Mouse (Mus musculus) myocyte (in vitro differentiated cells): ENCODE measurements around the gene Cap2. TPM values are rescaled to one million over a fixed set of nuclear protein-coding genes. Genes with fewer than 3 reads are reported as not detected.

Experiments used
- H3K27me3 ChIP-seq: one replicate; pipeline ENCODE4 v1.6.1; 2011; ENCODE audit not compliant: control insufficient read depth, insufficient read depth, insufficient read length
- H3K36me3 ChIP-seq: one replicate; pipeline ENCODE4 v1.6.1; 2011; ENCODE audit not compliant: control insufficient read depth, insufficient read depth
- H3K4me2 ChIP-seq: one replicate; pipeline ENCODE4 v1.6.1; 2011; ENCODE audit warnings: low read depth, control low read depth
- H3K4me3 ChIP-seq: one replicate; pipeline ENCODE4 v1.5.1; 2011; ENCODE audit warnings: mild to moderate bottlenecking, control low read depth, moderate library complexity
- H3K79me2 ChIP-seq: one replicate; pipeline ENCODE4 v1.6.1; 2011; ENCODE audit not compliant: control insufficient read depth, insufficient read depth
- H3ac ChIP-seq: one replicate; pipeline ENCODE4 v1.6.1; 2011; ENCODE audit not compliant: control insufficient read depth, insufficient read length
- CEBPB ChIP-seq: IDR thresholded peaks from 2 replicates; pipeline ENCODE4 v1.6.1; 2011; ENCODE audit warnings: mild to moderate bottlenecking, moderate library complexity; ENCODE audit not compliant: poor library complexity, insufficient read depth, severe bottlenecking
- E2F4 ChIP-seq: IDR thresholded peaks from one replicate; pipeline ENCODE4 v1.6.1; 2011; ENCODE audit warnings: mild to moderate bottlenecking, control low read depth, moderate library complexity; ENCODE audit not compliant: insufficient read depth
- MAX ChIP-seq: IDR thresholded peaks from one replicate; pipeline ENCODE4 v1.6.1; 2011; ENCODE audit warnings: low read depth, mild to moderate bottlenecking, control low read depth
- MYOD1 ChIP-seq, 3 experiments: IDR thresholded peaks; one replicate each; pipeline ENCODE4 v1.6.1; 2011; ENCODE audit warnings: control low read depth in 2 of 3, low read depth in 2 of 3, mild to moderate bottlenecking in 2 of 3, moderate library complexity in 1 of 3; ENCODE audit not compliant: insufficient read length in 2 of 3, control insufficient read depth in 1 of 3
- MYOG ChIP-seq, 3 experiments: IDR thresholded peaks; one replicate each; pipeline ENCODE4 v1.6.1; 2011; ENCODE audit warnings: control low read depth in 2 of 3, low read depth in 2 of 3, mild to moderate bottlenecking in 2 of 3; ENCODE audit not compliant: insufficient read length in 2 of 3, control insufficient read depth in 1 of 3, insufficient read depth in 1 of 3
- POLR2A ChIP-seq: IDR thresholded peaks from one replicate; pipeline ENCODE4 v1.6.1; 2011; ENCODE audit warnings: low read depth, mild to moderate bottlenecking, control low read depth, moderate library complexity; ENCODE audit not compliant: insufficient read length
- POLR2AphosphoS2 ChIP-seq: IDR thresholded peaks from one replicate; pipeline ENCODE4 v1.6.1; 2011; ENCODE audit warnings: low read depth, control low read depth; ENCODE audit not compliant: insufficient read length
- REST ChIP-seq: IDR thresholded peaks from one replicate; pipeline ENCODE4 v1.6.1; 2011; ENCODE audit warnings: mild to moderate bottlenecking, control low read depth, moderate library complexity; ENCODE audit not compliant: insufficient read depth, insufficient read length
- SRF ChIP-seq: IDR thresholded peaks from one replicate; pipeline ENCODE4 v1.6.1; 2011; ENCODE audit warnings: low read depth; ENCODE audit not compliant: control insufficient read depth, insufficient read length
- TCF12 ChIP-seq: IDR thresholded peaks from one replicate; pipeline ENCODE4 v1.6.1; 2011; ENCODE audit warnings: mild to moderate bottlenecking, control low read depth; ENCODE audit not compliant: poor library complexity, insufficient read depth, severe bottlenecking
- TCF3 ChIP-seq: IDR thresholded peaks from one replicate; pipeline ENCODE4 v1.6.1; 2011; ENCODE audit warnings: low read depth, control low read depth; ENCODE audit not compliant: insufficient read length
- USF1 ChIP-seq: IDR thresholded peaks from one replicate; pipeline ENCODE4 v1.6.1; 2011; ENCODE audit warnings: low read depth, mild to moderate bottlenecking, control low read depth, moderate library complexity
- polyA plus RNA-seq: library from polyadenylated mRNA; unstranded; fragments of >200 nt; fragmentation: generic; extraction: Trizol; gene quantifications from one replicate; pipeline ENCODE4 v1.2.1, GENCODE M21; 2012; ENCODE audit warnings: missing spikeins

The Cap2 gene
- polyA plus RNA-seq, 1 experiment: 47.4 TPM

DNA sequence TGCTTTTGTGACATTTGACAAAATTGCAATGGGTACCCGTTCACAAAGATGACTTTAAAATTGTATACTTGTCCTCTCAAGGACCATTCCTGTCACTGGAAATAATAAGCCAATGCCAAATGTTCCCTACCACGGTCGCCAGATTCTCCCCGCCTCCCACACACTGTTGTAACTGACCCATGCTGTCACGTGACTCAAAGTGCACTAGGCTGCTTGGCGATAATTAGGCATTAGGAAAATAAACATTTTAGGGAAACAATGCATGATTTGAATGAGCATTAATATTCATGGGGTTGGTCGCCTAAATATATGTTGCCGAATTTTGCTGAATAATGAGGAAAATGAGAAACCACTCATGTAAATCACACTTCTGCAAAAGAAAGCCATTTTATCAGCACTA lies 46.5 kb downstream of the Cap2 start:
- Histone ChIP-seq H3K79me2 (no peaks in the 10 kb centered on the region), H3ac (no peak overlapping the region), H3K4me2 (no peak overlapping the region), H3K4me3 (no peak overlapping the region), H3K36me3 (no peaks in the 10 kb centered on the region), H3K27me3 (no peaks in the 10 kb centered on the region)
- no peak for TF ChIP-seq CEBPB
- peak; percentile 71 for TF ChIP-seq USF1
- TF ChIP-seq TCF3: no peak
- TF ChIP-seq SRF: no peak
- no peak for TF ChIP-seq MYOG (IDR thresholded peaks at IDR 0.05; ENCODE audit: control insufficient read depth in 1 of 3, insufficient read depth in 1 of 3, insufficient read length in 2 of 3, low read depth in 2 of 3)
- TF ChIP-seq POLR2A: no peak
- no peak for TF ChIP-seq REST
- no peak for TF ChIP-seq E2F4

DNA sequence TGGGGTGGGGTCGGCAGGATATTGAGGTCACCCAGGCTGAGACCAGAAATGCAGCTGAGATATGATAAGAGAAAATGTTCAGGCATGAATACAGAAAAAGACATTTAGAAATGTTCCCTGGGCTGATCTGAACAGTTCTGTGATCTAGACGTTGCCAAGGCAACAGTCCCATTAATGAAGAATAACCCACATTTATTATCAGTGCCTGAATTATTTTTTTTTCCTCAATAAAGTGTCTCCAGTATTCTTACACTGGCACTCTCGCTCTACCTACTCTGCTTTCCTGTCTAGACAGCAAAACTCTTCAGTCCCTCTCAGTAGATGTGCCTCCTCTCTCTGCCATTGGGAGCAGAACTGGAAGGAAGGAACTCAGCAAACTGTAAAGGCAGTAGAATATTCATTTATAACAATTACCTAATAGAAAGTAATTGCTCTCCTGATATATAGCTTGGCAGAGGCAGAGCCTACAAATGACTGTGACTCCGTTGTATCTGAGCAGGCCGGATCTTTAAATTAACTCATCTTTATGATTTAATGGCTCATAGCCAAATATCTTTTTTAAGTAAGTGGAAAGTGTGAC lies 47.0 kb downstream of the Cap2 start:
- Histone ChIP-seq H3ac (no peak overlapping the region), H3K4me3 (no peak overlapping the region), H3K4me2 (no peak overlapping the region), H3K36me3 (no peaks in the 10 kb centered on the region), H3K79me2 (no peaks in the 10 kb centered on the region), H3K27me3 (no peaks in the 10 kb centered on the region)
- TF ChIP-seq REST (no peak), TCF12 (no peak), USF1 (no peak), E2F4 (no peak), POLR2AphosphoS2 (no peak), MYOD1 (IDR thresholded peaks at IDR 0.05; ENCODE audit: control insufficient read depth in 1 of 3, insufficient read length in 2 of 3, low read depth in 2 of 3) (no peak), MAX (no peak), TCF3 (no peak), SRF (no peak)

DNA sequence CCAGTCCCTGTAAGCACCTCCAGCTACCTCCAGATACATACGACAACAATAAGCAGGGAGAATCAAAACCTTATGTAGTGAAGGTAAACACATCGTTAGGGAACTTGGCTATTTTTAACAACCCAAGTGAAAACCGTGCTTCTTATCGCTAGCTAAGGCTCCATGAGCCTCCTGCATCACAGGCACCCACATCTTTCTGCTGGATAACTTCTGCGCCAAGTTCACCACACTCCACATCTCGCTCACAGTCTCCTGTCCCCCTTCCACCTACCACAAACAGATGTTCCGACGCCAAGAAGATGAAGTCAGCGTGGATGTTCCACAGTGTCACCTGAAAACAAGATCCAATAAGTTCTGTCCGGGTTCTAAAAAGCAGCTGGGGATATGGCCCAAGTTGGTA lies 49.0 kb downstream of the Cap2 start:
- Histone ChIP-seq H3ac (no peak overlapping the region), H3K36me3 (no peaks in the 10 kb centered on the region), H3K4me3 (no peak overlapping the region), H3K79me2 (no peaks in the 10 kb centered on the region), H3K27me3 (no peaks in the 10 kb centered on the region), H3K4me2 (no peak overlapping the region)
- TF ChIP-seq POLR2AphosphoS2 (no peak), POLR2A (no peak)

DNA sequence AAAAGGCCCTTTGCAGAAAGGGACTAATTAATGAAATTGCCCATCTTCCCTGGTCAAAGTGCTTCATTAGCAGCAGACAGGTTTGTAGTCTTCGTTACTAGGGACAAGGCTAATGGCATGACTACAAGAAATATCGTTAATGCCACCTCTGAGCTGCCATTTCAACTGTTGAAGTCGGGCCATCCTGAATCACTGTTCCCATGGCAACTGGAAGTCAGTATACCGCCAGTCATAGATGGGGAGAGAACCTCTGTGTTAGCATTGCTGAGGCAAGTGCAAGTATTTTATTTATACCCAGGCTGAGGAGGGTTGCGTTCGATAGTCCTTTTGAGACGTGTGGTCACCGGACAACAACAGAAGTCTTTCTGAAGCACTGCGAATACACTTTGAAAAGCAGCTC lies 53.1 kb downstream of the Cap2 start:
- Histone ChIP-seq H3K36me3 (no peaks in the 10 kb centered on the region), H3K27me3 (no peaks in the 10 kb centered on the region), H3K4me3 (no peak overlapping the region), H3K79me2 (no peaks in the 10 kb centered on the region), H3ac (no peak overlapping the region), H3K4me2 (no peak overlapping the region)
- TF ChIP-seq MYOD1 (IDR thresholded peaks at IDR 0.05; ENCODE audit: control insufficient read depth in 1 of 3, insufficient read length in 2 of 3, low read depth in 2 of 3) (no peak), E2F4 (no peak)

DNA sequence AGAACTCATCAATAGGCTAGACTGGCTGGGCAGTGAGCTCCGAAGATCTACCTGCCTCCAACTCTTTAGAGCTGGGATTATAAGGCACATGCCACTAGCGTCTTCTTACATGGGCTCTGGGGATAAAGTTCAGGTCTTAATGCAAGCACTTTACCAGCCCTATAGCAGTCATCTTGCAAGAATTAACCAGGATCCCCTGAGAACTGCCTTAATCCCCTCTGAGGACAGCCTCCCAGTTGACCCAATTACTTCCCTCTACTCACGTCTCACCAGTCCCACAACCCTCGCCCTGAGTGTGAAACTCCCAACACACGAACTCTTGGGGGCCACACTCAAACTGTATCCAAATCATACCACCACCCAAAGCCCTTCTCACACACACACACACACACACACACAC lies 64.3 kb downstream of the Cap2 start:
- Histone ChIP-seq H3K4me2 (no peak overlapping the region), H3K79me2 (no peaks in the 10 kb centered on the region), H3K36me3 (no peaks in the 10 kb centered on the region), H3K4me3 (no peak overlapping the region), H3K27me3 (no peaks in the 10 kb centered on the region), H3ac (no peak overlapping the region)
- no peak for TF ChIP-seq TCF12
- no peak for TF ChIP-seq TCF3
- TF ChIP-seq MYOG (IDR thresholded peaks at IDR 0.05; ENCODE audit: control insufficient read depth in 1 of 3, insufficient read depth in 1 of 3, insufficient read length in 2 of 3, low read depth in 2 of 3): no peak
- no peak for TF ChIP-seq POLR2A
- TF ChIP-seq USF1: no peak

DNA sequence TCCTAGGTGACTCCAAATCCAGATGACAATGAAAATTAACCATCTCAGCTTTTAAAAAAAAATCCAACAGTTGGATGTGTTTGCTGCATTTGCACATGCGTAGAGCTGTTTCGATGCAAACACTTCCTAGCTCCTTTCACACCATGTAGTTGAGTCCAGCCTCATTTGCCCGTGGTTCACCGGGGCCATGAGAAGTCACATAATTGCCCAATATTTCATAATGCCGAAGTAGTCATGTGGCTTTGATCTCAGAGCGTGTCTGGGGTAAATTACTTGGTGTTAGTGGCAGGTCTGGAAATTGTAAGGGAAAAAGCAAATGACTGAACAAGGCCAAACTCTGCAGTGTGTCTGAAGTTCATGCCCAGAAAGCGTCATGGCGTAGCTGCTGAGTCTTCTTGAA lies 67.8 kb downstream of the Cap2 start:
- no peak for TF ChIP-seq MAX
- no peak for TF ChIP-seq TCF12
- TF ChIP-seq POLR2A: no peak
- no peak for TF ChIP-seq REST
- no peak for TF ChIP-seq USF1
- no peak for TF ChIP-seq CEBPB
- no peak for TF ChIP-seq MYOG (IDR thresholded peaks at IDR 0.05; ENCODE audit: control insufficient read depth in 1 of 3, insufficient read depth in 1 of 3, insufficient read length in 2 of 3, low read depth in 2 of 3)
- no peak for TF ChIP-seq E2F4
- no peak for TF ChIP-seq TCF3
- TF ChIP-seq SRF: no peak
- no peak for TF ChIP-seq POLR2AphosphoS2
- no peak for TF ChIP-seq MYOD1 (IDR thresholded peaks at IDR 0.05; ENCODE audit: control insufficient read depth in 1 of 3, insufficient read length in 2 of 3, low read depth in 2 of 3)
- H3ac ChIP-seq: no peak overlapping the region
- H3K4me3 ChIP-seq: no peak overlapping the region
- no peaks in the 10 kb centered on the region for H3K27me3 ChIP-seq
- no peaks in the 10 kb centered on the region for H3K79me2 ChIP-seq
- H3K36me3 ChIP-seq: no peaks in the 10 kb centered on the region
- no peak overlapping the region for H3K4me2 ChIP-seq
